Mouse (Mus musculus) left cerebral cortex, adult 6 months (tissue): ENCODE measurements around the gene Olfr1160. TPM values are rescaled to one million over a fixed set of nuclear protein-coding genes. Genes with fewer than 3 reads are reported as not detected.

ENCODE experiments used
- long read RNA-seq, 2 experiments: library from polyadenylated mRNA; unstranded; transcript quantifications; one replicate each; pipeline ENCODE4 v2.0.0; 2019 to 2020
- polyA plus RNA-seq: library from polyadenylated mRNA; unstranded; fragments of <200 nt; fragmentation: Nextera tagmentation; gene quantifications from 2 replicates; pipeline ENCODE4 v1.2.3, GENCODE M21; 2021

The Olfr1160 gene
- not detected in 2 replicates for polyA plus RNA-seq
- long read RNA-seq, experiment 1, result 0 reads
- long read RNA-seq, experiment 2, result 0 reads

DNA sequence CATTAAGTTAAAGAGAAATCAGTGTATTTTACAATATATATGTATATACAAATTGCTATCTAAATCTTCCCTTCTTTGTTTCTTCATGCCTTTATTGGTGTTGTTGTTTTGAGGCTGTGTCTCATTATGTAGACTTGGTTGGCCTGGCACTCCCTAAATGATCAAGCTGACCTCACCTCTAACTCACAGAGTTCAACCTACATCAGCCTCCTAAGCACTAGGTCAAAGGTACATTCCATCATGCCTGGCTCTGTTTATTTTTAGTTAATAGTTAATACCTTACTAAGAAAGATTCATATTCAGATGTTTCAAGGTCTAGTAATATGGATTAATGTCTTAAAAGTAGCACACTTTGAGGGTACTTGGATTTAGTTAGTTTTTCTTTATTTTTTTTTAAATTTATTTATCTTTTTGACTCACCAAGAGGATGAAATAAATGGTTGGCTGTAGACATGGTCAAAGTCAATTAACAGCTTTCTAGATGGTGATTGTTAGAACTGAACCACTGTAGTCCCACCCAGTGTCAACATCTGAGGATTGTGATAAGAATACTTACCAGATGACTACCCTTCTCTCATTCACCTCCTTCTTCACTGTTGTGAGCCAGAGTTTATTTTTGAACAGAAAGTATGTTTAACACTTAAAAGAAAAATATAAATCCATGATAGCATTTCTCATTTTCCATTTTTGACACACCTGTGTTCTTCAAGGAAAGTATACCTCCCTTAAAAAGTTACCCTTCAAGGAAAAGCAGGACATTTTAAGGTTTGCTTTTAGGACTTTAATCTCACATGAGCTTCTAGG is at the start of gene Olfr1160:
Gene Olfr1160, minus strand, starts transcription at position 754 of the 804 bp plus-strand sequence.

DNA sequence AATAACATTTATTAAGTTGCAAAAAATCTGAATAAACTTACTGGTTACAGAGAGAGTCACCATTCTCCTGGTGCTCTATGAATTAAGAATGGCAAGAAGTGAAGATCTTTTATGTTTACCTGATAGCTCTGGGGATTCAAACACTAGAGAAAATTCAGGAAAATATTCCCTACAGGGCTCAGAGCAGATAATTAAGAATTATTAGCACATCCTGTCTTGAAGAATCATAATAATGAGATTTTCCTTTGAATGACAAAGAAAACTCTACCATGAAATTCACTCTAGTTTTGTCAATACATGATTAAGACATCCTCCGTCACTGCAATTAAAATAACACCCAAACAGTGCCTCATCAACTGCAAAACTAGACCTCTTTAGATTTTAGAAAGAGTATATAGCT is 43.0 kb upstream of the Olfr1160 start, which contains the start of gene Olfr1162:
Gene Olfr1162, minus strand, starts transcription at position 101 of the 400 bp plus-strand sequence.

DNA sequence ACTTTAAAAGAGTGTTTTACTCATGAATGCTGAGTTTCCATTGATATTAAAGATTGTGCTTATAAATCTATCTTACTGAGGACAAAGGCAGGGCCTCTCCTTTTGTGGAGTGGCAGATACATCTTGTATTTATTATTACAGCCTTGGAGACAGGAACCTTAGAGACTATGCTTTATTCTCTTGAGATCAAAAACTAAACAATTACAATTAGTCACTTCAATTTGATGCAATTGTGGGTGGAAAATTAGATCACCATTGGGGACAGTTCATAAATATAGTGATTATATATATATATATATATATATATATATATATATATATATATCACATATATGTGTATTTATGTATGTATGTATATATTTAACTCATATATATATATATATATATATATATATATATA is 29.5 kb upstream of the Olfr1160 start, which contains the start of gene Olfr73:
Gene Olfr73, minus strand, starts transcription at position 101 of the 400 bp plus-strand sequence.

DNA sequence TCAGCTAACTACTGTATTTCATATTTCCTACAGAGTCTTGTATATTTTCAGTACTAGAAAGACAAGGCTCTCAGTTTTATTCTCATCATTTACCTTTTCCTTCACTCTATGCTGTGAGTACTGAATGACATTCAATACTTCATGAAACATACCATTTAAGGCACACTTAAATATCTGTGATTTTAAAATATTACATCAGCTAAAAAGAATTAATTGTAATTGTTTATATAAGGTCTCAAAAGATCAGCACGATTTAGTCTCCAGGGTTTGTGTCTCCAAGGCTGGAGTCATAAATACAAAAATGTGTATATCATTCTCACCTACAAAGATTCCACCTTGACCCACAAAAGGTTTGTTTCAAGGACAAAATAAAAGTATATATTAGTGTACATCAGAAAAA is 14.4 kb upstream of the Olfr1160 start, which contains the start of gene Olfr1161:
Gene Olfr1161, plus strand, starts transcription at position 301 of the 400 bp plus-strand sequence.

DNA sequence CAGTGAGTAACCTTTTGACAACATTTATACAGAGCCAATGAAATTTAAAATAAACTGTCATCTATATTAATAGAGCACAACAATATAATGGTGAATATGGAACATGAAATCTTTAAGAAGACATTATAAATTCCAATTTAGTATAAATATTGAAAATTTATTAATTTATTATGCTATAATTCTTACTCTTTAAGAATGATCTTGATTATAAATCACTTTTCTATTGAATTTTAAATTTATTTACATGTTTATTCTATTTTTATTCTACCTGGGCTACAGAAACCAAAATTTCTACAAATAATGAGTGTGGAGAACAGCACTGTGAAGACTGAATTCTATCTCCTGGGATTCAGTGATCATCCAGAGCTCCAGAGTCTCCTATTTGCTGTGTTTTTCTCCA is 18.3 kb downstream of the Olfr1160 start, which contains the start of gene Olfr1158:
Gene Olfr1158, plus strand, starts transcription at position 301 of the 400 bp plus-strand sequence.

DNA sequence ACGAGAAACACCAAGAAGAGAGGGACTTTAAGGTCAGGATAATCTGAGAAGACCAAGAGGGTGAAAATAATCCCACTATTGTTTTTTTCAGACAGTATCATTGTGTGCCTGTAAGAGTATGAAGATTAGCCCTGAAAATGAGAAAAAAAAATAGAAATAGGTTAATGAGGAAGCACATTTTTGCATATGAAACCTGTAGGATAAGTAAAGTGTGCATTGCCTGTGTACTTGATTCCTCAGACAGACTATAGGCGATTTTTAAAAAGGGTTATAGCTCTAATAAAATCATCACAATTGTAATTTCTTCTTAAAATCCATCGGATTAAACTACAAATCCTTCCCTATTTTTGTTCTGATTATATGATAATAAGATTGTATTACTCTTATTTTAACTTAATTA is 33.5 kb downstream of the Olfr1160 start, which contains the start of gene Olfr74:
Gene Olfr74, minus strand, starts transcription at position 101 of the 400 bp plus-strand sequence.

DNA sequence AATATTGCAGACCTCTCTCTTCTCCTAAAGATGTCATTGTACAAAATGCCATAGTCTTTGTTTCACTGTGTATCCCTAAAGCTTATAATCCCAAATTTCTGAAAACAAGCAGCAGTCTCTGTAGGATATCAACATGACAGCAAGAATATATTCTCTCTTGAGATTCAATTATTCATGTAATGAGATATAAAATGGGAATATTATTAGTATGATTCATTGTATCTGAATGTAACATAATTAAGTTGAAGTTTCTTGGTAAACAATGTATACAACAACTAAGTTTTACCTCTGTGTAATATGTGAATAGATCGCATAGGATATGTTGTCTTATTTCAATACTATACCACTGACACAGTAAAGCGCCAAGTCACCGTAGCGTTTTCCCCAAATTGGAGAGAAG is 39.9 kb downstream of the Olfr1160 start, which contains the start of gene Olfr1157:
Gene Olfr1157, minus strand, starts transcription at position 101 of the 400 bp plus-strand sequence.

DNA sequence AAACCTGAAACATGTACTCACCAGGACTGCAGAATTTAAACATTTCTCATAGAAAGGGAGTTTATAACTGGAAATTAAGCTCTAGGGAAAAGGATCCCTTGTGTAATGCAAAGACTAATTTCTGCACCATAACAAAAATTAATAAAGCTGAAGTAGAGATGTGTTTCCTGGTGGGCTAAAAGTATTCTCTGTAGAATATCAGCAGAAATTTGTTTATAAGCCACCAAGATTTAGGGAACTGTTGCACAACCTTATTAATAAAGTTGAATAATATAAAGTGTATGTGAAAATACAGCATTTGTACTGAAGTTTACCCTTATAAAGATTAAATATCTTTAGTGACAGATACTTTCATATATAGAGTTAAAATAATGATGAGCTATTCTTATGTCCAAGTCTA is 55.1 kb downstream of the Olfr1160 start, which contains the start of gene Olfr1156:
Gene Olfr1156, minus strand, starts transcription at position 101 of the 400 bp plus-strand sequence.

Other genes with a start within 250 kb of the Olfr1160 start
- not detected in 2 replicates for gene Olfr152, start 228.8 kb downstream of the Olfr1160 start, polyA plus RNA-seq
- gene Olfr1143, start 207.7 kb downstream of the Olfr1160 start, polyA plus RNA-seq, result not detected in 2 replicates
- not detected in 2 replicates for gene Olfr1145, start 198.4 kb downstream of the Olfr1160 start, polyA plus RNA-seq
- gene Olfr1148, start 177.7 kb downstream of the Olfr1160 start, polyA plus RNA-seq, result not detected in 2 replicates
- not detected in 2 replicates for gene Olfr1150-ps1, start 164.3 kb downstream of the Olfr1160 start, polyA plus RNA-seq
- gene Olfr1151, start 152.4 kb downstream of the Olfr1160 start, polyA plus RNA-seq, result not detected in 2 replicates
- not detected in 2 replicates for gene Olfr1152, start 141.8 kb downstream of the Olfr1160 start, polyA plus RNA-seq
- not detected in 2 replicates for gene Olfr1153, start 113.3 kb downstream of the Olfr1160 start, polyA plus RNA-seq
- gene Olfr1154, start 103.1 kb downstream of the Olfr1160 start, polyA plus RNA-seq, result not detected in 2 replicates
- gene Olfr1155, start 63.1 kb downstream of the Olfr1160 start, polyA plus RNA-seq, result not detected in 2 replicates
- gene Olfr1156, start 55.2 kb downstream of the Olfr1160 start, polyA plus RNA-seq, result not detected in 2 replicates
- gene Olfr1157, start 40.0 kb downstream of the Olfr1160 start, polyA plus RNA-seq, result not detected in 2 replicates
- not detected in 2 replicates for gene Olfr74, start 33.6 kb downstream of the Olfr1160 start, polyA plus RNA-seq
- not detected in 2 replicates for gene Olfr1158, start 18.2 kb downstream of the Olfr1160 start, polyA plus RNA-seq
- gene Olfr1161, start 14.5 kb upstream of the Olfr1160 start, polyA plus RNA-seq, result not detected in 2 replicates
- not detected in 2 replicates for gene Olfr73, start 29.4 kb upstream of the Olfr1160 start, polyA plus RNA-seq
- gene Olfr1162, start 42.9 kb upstream of the Olfr1160 start, polyA plus RNA-seq, result not detected in 2 replicates
- gene Olfr1163, start 63.6 kb upstream of the Olfr1160 start, polyA plus RNA-seq, result not detected in 2 replicates
- gene Olfr1164, start 85.7 kb upstream of the Olfr1160 start, polyA plus RNA-seq, result not detected in 2 replicates
- not detected in 2 replicates for gene Olfr1166, start 120.0 kb upstream of the Olfr1160 start, polyA plus RNA-seq
- gene Olfr1167, start 146.9 kb upstream of the Olfr1160 start, polyA plus RNA-seq, result not detected in 2 replicates
- not detected in 2 replicates for gene Olfr1168, start 173.6 kb upstream of the Olfr1160 start, polyA plus RNA-seq
- not detected in 2 replicates for gene Olfr1170, start 220.1 kb upstream of the Olfr1160 start, polyA plus RNA-seq